Mouse (Mus musculus) megakaryocyte-erythroid progenitor cell, adult 5 weeks (primary cell): ENCODE data around the gene Defb21. TPM values are rescaled to one million over a fixed set of nuclear protein-coding genes. Genes with fewer than 3 reads are reported as not detected.

Experiments used
- polyA plus RNA-seq: library from polyadenylated mRNA; stranded (reverse); fragments of >175 nt; gene quantifications from 2 replicates; pipeline ENCODE4 v1.2.3, GENCODE M21; 2012

Defb21 gene
- not detected in 2 replicates for polyA plus RNA-seq

GRCm38 (mm10) chr2:152572114-152572794 is at the start of gene Defb21:
TSS of gene Defb21 (plus strand) at chr2:152572744.

GRCm38 (mm10) chr2:152539944-152540710 is 32.4 kb upstream of the Defb21 start, which contains the start of gene Defb29:
TSS of gene Defb29 (minus strand) at chr2:152540098.

GRCm38 (mm10) chr2:152569038-152569437 is 3.5 kb upstream of the Defb21 start, which contains the start of gene Gm17416:
TSS of gene Gm17416 (plus strand) at chr2:152569338.

GRCm38 (mm10) chr2:152580107-152580506 is 7.6 kb downstream of the Defb21 start, which contains the start of gene Defb19:
TSS of gene Defb19 (minus strand) at chr2:152580312.

GRCm38 (mm10) chr2:152599299-152599698 is 26.8 kb downstream of the Defb21 start, which contains the start of gene Defb45:
TSS of gene Defb45 (minus strand) at chr2:152599399.

GRCm38 (mm10) chr2:152604057-152604456 is 31.5 kb downstream of the Defb21 start, which contains the start of gene Defb36:
TSS of gene Defb36 (plus strand) at chr2:152604327.

GRCm38 (mm10) chr2:152622953-152623352 is 50.4 kb downstream of the Defb21 start, which contains the start of gene Defb25:
TSS of gene Defb25 (minus strand) at chr2:152623053.

Other genes starting within 250 kb of the Defb21 start
- 217 and 239 TPM in 2 replicates for gene Rbck1, start 240.1 kb upstream of the Defb21 start, polyA plus RNA-seq
- 1.9 and 4.1 TPM in 2 replicates for gene Trib3, start 228.7 kb upstream of the Defb21 start, polyA plus RNA-seq
- not detected in 2 replicates for gene Nrsn2, start 196.1 kb upstream of the Defb21 start, polyA plus RNA-seq
- gene Sox12, start 174.7 kb upstream of the Defb21 start, polyA plus RNA-seq: 40.4 and 58.1 TPM in 2 replicates
- gene Zcchc3, start 157.7 kb upstream of the Defb21 start, polyA plus RNA-seq: 3.9 and 4.9 TPM in 2 replicates
- gene 6820408C15Rik, start 157.2 kb upstream of the Defb21 start, polyA plus RNA-seq: not detected in 2 replicates
- gene Defb23, start 108.1 kb upstream of the Defb21 start, polyA plus RNA-seq: not detected in 2 replicates
- not detected in 2 replicates for gene Defb20, start 95.7 kb upstream of the Defb21 start, polyA plus RNA-seq
- gene Defb22, start 82.6 kb upstream of the Defb21 start, polyA plus RNA-seq: not detected in 2 replicates
- not detected in 2 replicates for gene Defb26, start 61.1 kb upstream of the Defb21 start, polyA plus RNA-seq
- not detected in 2 replicates for gene Defb28, start 54.5 kb upstream of the Defb21 start, polyA plus RNA-seq
- not detected in 2 replicates for gene Defb29, start 32.6 kb upstream of the Defb21 start, polyA plus RNA-seq
- not detected in 2 replicates for gene Gm17416, start 3.4 kb upstream of the Defb21 start, polyA plus RNA-seq
- not detected in 2 replicates for gene Defb19, start 7.6 kb downstream of the Defb21 start, polyA plus RNA-seq
- not detected in 2 replicates for gene Defb45, start 26.7 kb downstream of the Defb21 start, polyA plus RNA-seq
- not detected in 2 replicates for gene Defb36, start 31.6 kb downstream of the Defb21 start, polyA plus RNA-seq
- gene Defb25, start 50.3 kb downstream of the Defb21 start, polyA plus RNA-seq: not detected in 2 replicates
- gene Rem1, start 54.2 kb downstream of the Defb21 start, polyA plus RNA-seq: 0.46 TPM in 1 of 2 replicates, not detected in the other
- gene H13, start 96.7 kb downstream of the Defb21 start, polyA plus RNA-seq: 184 and 222 TPM in 2 replicates
- gene Mcts2, start 114.3 kb downstream of the Defb21 start, polyA plus RNA-seq: 0.87 and 1.5 TPM in 2 replicates
- 20.1 and 27.2 TPM in 2 replicates for gene Id1, start 163.5 kb downstream of the Defb21 start, polyA plus RNA-seq
- 1.9 and 3.6 TPM in 2 replicates for gene Cox4i2, start 181.4 kb downstream of the Defb21 start, polyA plus RNA-seq